Mouse (Mus musculus) cerebellum, adult (tissue): ENCODE data around the gene C330007P06Rik.
A peak's percentile ranks its signal among the peaks of the same experiment; 100 is the strongest.

Source experiments
- ATAC-seq: cut with Nextera tagmentation; 2 replicates; pipeline ENCODE4 v1.9.2; 2017; ENCODE audit warnings: mild to moderate bottlenecking, moderate library complexity, mixed read lengths; ENCODE audit not compliant: insufficient number of reproducible peaks, low FRiP score, low TSS enrichment

C330007P06Rik gene

DNA sequence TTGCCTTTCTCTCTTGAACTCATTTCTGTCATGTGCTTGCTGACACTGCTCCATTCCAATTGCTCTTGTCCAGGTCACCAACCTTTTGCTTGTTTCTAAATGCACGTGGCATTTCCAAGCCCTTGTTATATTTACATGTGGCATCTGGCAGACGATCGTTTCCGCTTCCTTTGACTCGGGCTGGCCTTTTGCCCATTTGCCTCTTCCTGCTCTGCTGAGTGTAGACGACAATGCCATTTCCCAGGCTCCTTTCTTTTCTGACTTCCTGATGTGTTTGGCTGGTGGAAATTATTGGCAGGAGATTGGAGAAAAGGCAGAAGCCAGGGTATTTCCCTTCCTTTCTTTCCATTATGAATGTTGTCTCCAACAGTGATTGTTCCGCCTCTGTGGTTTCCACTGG, 34.5 kb downstream of the C330007P06Rik start:
- ATAC-seq, result no peak

DNA sequence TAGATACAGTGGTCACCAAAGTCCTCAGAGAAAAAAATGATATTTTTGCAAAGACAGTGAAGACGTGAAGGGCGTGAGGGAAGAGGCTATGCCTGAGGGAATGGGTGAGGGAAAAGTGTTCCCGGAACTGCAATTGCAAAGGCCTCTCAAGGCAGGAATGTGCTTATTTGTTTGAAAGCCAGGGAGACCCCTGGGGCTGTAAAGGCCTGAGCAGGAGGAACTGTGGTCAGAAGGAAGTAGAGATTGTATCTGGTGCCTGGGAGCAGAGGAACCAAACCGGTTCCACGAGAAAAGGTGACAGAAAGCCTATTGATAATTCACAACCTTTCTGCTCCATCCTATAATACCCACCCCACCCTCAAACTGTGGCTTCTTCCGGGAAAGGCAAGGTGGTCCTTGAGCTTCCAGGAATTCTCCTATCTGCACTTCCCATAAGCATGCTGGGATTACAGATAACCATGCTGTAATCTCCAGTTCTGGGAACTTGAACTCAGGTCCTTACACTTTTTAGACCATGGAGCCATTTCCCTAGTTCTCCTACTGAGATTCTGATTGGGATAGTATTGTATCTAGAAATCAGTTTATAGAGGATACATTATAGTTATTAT, 36.7 kb downstream of the C330007P06Rik start:
- no peak for ATAC-seq

DNA sequence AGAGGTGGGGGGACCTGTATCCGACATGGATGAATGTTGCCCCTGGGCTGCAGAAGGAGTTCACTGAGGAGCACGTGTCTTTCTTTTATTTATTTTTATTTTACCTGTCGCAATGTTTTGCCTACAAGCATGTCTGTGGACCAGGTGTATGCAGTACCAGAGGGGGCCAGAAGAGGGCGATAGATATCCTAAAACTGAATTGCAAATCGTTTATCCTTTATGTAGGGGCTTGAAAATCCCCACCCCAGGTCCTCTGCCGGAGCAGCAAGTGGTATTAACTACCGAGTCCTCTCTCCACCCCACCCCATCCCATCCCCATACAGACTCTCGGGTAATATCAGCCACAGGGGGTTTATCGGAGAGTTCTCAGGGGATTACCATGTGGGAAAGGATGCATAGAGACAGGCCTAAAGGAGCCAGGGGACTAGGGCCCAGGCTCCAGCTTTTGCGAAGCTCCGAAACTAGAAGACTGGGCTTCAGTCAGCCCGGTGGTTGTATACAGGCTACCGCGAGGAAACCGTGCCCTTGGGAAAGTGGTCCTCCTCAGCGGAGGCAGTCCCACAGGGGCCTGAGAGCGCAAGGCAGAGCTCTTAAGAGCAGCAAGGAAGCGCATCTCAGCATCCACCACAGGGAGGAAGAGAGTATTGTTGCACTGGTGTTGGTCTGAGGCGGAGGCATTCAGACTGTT, 40.4 kb downstream of the C330007P06Rik start:
- no peak for ATAC-seq

DNA sequence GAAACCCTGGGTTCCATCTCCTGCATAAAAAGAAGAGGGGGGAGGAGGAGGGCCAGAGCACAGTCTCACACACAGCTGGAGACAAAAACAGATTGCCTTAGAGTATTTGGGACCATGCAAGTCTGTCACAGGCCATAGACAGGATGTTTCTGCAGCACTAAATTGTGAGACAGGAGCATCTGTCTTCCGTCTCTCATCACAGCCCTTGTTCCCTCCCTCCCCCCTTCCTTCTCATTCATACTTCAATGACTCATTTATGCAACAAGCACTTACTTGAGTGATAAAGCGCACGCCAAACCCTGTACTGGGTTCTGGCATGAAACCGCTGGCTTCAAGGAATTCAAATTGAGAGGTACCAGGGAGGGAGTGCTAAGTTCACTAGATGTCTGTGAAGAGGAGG, 42.3 kb downstream of the C330007P06Rik start:
- no peak for ATAC-seq

DNA sequence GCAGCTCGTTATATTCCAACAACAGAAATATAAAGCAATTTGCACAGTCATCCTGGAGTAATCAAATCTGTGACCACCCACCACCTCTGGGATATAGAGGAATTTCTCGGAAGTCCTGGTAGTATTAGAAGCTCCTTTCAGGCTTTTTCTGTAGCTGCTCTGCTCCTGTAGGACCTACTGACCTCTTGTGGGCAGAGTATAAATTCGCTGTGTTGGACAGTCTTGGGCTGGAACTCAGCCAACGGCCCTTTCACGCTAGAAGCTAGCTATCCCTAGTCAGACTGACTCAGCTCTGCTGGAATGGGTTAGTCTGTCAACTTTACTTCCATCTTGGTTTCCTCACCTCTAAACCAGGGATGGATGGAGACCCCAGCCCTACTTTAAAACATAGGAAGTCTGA, 43.6 kb downstream of the C330007P06Rik start:
- ATAC-seq, result no peak

DNA sequence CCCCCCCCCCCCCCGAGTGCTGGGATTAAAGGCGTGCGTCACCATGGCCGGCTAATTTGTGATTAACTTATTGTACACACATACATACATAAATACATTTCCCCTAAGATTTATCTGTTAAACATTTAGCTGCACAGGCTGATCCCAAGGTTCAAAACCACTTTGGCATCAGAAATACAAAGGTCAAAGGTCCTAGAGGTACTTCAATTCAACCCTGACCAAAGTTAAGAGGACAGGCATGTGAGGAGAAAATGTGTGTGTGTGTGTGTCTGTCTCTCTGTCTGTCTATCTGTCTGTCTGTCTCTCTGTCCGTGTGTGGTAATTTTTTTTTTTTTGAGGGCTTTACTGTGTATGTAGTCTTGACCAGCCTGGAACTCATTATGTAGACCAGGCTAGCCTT, 47.0 kb downstream of the C330007P06Rik start:
- ATAC-seq, result no peak

- no peak for ATAC-seq
These were observed 48.9 kb downstream of the C330007P06Rik start for GRCm38 (mm10) chrX:36825032-36825431.

- no peak for ATAC-seq
These were observed 49.8 kb downstream of the C330007P06Rik start for GRCm38 (mm10) chrX:36823932-36824711.

GRCm38 (mm10) chrX:36820201-36820600, 53.7 kb downstream of the C330007P06Rik start:
- no peak for ATAC-seq

GRCm38 (mm10) chrX:36819575-36819974, 54.3 kb downstream of the C330007P06Rik start:
- no peak for ATAC-seq

GRCm38 (mm10) chrX:36816953-36817441, 56.9 kb downstream of the C330007P06Rik start:
- no peak for ATAC-seq

GRCm38 (mm10) chrX:36816368-36816899, 57.5 kb downstream of the C330007P06Rik start:
- no peak for ATAC-seq

GRCm38 (mm10) chrX:36815439-36815838, 58.5 kb downstream of the C330007P06Rik start:
- ATAC-seq, result no peak

DNA sequence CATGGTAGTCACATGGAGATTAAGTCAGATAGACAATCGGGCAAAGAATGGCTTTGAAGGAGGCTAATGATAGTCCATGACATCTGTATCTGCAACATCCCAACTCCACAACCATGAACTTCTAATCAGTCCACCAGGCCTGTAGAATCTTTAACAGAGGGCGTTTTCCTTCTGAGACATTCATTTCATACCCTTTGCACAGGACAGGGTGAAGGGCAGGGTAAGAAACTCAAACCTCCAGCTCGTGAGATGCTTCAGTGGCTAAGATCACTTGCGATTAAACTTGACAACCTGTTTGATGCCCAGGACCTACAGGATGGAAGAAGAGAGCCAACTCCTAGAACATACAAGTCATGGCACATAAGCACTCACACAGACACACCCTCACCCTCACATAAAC, 58.9 kb downstream of the C330007P06Rik start:
- no peak for ATAC-seq

GRCm38 (mm10) chrX:36814161-36814836, 59.6 kb downstream of the C330007P06Rik start:
- ATAC-seq, result no peak

GRCm38 (mm10) chrX:36811377-36811776, 62.5 kb downstream of the C330007P06Rik start:
- no peak for ATAC-seq

DNA sequence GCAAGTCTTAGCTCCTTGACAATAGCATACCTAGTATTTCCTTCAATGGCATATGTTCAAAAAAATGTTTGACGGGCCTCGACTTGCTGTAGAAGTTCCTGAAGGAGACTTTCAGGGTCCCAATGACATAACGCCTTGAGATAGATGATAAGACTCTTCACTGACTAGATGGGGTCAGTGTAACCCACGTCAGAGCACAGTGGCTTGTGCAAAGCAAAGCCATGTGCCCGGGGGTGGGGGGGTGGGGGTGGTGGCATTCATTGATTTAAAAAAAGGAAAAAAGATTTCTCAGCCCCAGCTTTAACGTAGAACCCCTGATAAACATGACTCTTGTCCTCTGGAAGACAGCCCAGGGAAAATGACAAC, 65.6 kb downstream of the C330007P06Rik start:
- ATAC-seq, result no peak

GRCm38 (mm10) chrX:36807360-36808317, 66.3 kb downstream of the C330007P06Rik start:
- ATAC-seq, result peak; percentile 92

DNA sequence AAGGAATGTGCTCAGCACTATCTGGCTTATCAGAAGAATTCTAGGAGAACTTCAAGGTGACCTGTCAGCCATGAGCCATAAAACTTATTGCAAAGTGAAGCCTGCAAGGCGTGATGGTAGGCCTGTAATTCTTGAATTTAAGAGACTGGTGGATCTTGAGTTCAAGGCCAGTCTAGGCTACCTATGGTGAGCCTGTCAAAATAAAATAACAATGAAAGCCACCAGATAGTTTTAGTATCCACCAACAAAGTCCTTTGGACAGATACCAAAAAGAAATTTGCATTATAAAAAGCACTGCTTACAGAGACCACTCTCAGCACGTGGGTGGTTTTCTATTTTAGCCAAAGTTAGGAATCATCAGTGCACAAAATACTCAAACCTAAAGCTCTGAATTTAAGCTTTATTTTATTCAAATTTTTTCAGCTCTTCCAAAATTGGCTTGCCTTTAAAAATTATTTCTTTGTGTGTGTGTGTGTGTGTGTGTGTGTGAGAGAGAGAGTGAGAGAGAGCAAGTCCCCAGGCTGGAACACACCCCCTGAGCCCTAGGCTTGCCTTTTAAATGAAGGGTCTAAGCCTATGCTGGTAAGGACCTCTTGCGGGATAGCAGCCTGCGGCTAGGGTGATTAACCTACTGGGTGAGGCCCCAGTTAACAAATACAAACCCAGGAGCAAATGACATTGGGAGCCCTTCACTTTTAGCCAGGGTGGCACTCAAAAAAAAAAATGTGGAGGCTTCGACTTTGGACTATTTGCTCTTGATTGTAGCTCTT, 68.3 kb downstream of the C330007P06Rik start:
- no peak for ATAC-seq
